Mouse (Mus musculus) forebrain, embryonic 15.5 days (tissue): Measurements from ENCODE around the gene Vgll4. TPM values are rescaled to one million over a fixed set of nuclear protein-coding genes. Genes with fewer than 3 reads are reported as not detected.

Source experiments
- ATAC-seq: fragments of 200-750 bp; cut with Nextera tagmentation; replicated peaks from 2 replicates; pipeline ENCODE4 v1.8.0; 2017; ENCODE audit warnings: mild to moderate bottlenecking, moderate TSS enrichment, moderate library complexity
- H3K27ac ChIP-seq: fragments of 300-500 bp; sonication (generic); replicated peaks from 2 replicates; pipeline ENCODE4 v1.5.1; 2015; ENCODE audit warnings: mild to moderate bottlenecking, inconsistent platforms
- H3K27me3 ChIP-seq: fragments of 300-500 bp; sonication (generic); 2 replicates; pipeline ENCODE4 v1.6.1; 2015; ENCODE audit warnings: inconsistent platforms
- H3K36me3 ChIP-seq: fragments of 300-500 bp; sonication (generic); 2 replicates; pipeline ENCODE4 v1.6.1; 2015; ENCODE audit warnings: mild to moderate bottlenecking, inconsistent platforms
- H3K4me1 ChIP-seq: fragments of 300-500 bp; sonication (generic); 2 replicates; pipeline ENCODE4 v1.6.1; 2015; ENCODE audit warnings: inconsistent platforms
- H3K4me2 ChIP-seq: fragments of 300-500 bp; sonication (generic); replicated peaks from 2 replicates; pipeline ENCODE4 v1.6.1; 2015; ENCODE audit warnings: mild to moderate bottlenecking, inconsistent platforms
- H3K4me3 ChIP-seq: fragments of 300-500 bp; sonication (generic); 2 replicates; pipeline ENCODE4 v1.5.1; 2015; ENCODE audit warnings: mild to moderate bottlenecking, inconsistent platforms
- H3K9ac ChIP-seq: fragments of 300-500 bp; sonication (generic); replicated peaks from 2 replicates; pipeline ENCODE4 v1.6.1; 2015; ENCODE audit warnings: mild to moderate bottlenecking, inconsistent platforms
- H3K9me3 ChIP-seq: fragments of 300-500 bp; sonication (generic); 2 replicates; pipeline ENCODE4 v1.6.1; 2016; ENCODE audit warnings: inconsistent platforms
- WGBS: fragments of 180-500 bp; shearing (Covaris S2); methylation state at CpG from one replicate; pipeline ENCODE4 v1.1.7; 2015; ENCODE audit warnings: mixed read lengths; 5-methylcytosine and 5-hydroxymethylcytosine counted together
- polyA plus RNA-seq: library from polyadenylated mRNA; unstranded; fragments of >200 nt; fragmentation: Nextera tagmentation; extraction: Ambion mirVana; gene quantifications from 2 replicates; pipeline ENCODE4 v1.2.1, GENCODE M21; 2015

Vgll4 gene
- polyA plus RNA-seq, 1 experiment from 2014 or later: 83.1 TPM

- no peaks in the 10 kb centered on the region for H3K9me3 ChIP-seq
- peak overlapping the region; percentile 42 for H3K9ac ChIP-seq
- H3K27me3 ChIP-seq: no peaks in the 10 kb centered on the region
- peaks cover 77% of the 10 kb centered on the region for H3K4me1 ChIP-seq
- no peak overlapping the region for H3K4me3 ChIP-seq
- peak; percentile 91 for ATAC-seq
- peak overlapping the region; percentile 97 for H3K27ac ChIP-seq
- H3K4me2 ChIP-seq: peak overlapping the region; percentile 24
- WGBS: 2% methylated on average over 9 of the region's 9 CpGs
- no peaks in the 10 kb centered on the region for H3K36me3 ChIP-seq
These were observed 86.5 kb downstream of the Vgll4 start for GRCm38 (mm10) chr6:114883261-114883740.

DNA sequence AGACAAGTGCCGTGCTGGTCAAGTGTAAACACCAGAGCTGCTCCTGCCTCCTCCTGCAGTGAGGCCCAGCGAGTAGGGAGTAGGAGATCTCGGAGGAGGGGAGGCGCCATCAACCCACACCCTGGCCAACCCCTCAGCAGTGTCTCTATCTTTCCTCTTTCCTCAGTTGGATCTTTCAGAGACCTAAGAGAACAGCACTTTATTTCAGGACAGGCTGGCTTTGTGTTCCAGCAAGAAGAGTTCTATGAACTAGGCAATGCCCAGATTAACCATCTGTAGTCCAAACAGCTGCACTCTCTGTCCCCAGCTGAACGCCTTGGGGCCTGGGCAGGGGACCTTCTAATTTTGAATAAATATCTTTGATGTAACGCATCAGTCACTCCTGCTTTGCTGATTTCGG, 87.1 kb downstream of the Vgll4 start:
- Histone ChIP-seq H3K4me2 (peak overlapping the region; percentile 24; the same call in 1 of the 2 replicates), H3K36me3 (no peaks in the 10 kb centered on the region)
- 5% methylated on average over 7 of the region's 7 CpGs for WGBS

DNA sequence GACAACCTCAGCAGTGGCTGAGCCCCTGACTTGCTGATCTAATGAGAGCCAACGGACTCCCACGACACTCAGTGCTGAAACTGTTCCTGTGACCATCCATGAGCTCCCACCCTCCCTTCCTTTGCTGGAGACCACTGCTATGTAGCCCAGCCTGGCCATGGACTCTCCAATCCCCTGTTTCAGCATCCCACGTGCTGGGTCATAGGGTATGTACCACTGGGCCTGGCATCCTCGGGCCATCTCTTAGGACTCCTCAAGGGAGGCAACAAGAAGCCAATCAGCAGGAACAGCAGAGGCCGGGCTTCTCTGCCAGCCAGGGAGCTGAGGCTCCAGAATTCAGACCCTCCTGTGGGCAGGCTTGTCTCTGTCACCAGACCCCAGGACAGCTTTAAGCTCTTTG, 87.6 kb downstream of the Vgll4 start:
- no peak overlapping the region for H3K4me3 ChIP-seq
- peaks cover 83% of the 10 kb centered on the region for H3K4me1 ChIP-seq
- H3K9ac ChIP-seq: 0 out of 2 replicates have a peak overlapping the region, but pooled peaks have one; percentile 10
- H3K4me2 ChIP-seq: no peak overlapping the region
- no peaks in the 10 kb centered on the region for H3K36me3 ChIP-seq
- no peaks in the 10 kb centered on the region for H3K27me3 ChIP-seq
- WGBS: 18% methylated on average over 5 of the region's 5 CpGs
- ATAC-seq: 0 out of 2 replicates have a peak, but pooled peaks have one; percentile 14
- H3K9me3 ChIP-seq: no peaks in the 10 kb centered on the region
- peak overlapping the region; percentile 97 for H3K27ac ChIP-seq

More for the DNA sequence above, 87.1 kb downstream of the Vgll4 start:
- Histone ChIP-seq H3K27me3 (no peaks in the 10 kb centered on the region), H3K9me3 (no peaks in the 10 kb centered on the region), H3K4me3 (no peak overlapping the region), H3K27ac (peak overlapping the region; percentile 97), H3K4me1 (peaks cover 79% of the 10 kb centered on the region), H3K9ac (0 out of 2 replicates have a peak overlapping the region, but pooled peaks have one; percentile 10)
- ATAC-seq: peak; percentile 30

- Histone ChIP-seq H3K9me3 (no peaks in the 10 kb centered on the region), H3K36me3 (no peaks in the 10 kb centered on the region), H3K27ac (0 out of 2 replicates have a peak overlapping the region, but pooled peaks have one; percentile 97), H3K4me2 (no peak overlapping the region), H3K27me3 (no peaks in the 10 kb centered on the region), H3K4me1 (peaks cover 82% of the 10 kb centered on the region), H3K9ac (no peak overlapping the region), H3K4me3 (no peak overlapping the region)
- 78% methylated on average over 4 of the region's 4 CpGs for WGBS
- ATAC-seq: no peak
These were observed 89.0 kb downstream of the Vgll4 start for GRCm38 (mm10) chr6:114880798-114881197.

- Histone ChIP-seq H3K27me3 (no peaks in the 10 kb centered on the region), H3K4me3 (no peak overlapping the region), H3K9ac (no peak overlapping the region), H3K27ac (no peak overlapping the region), H3K36me3 (no peaks in the 10 kb centered on the region), H3K9me3 (no peaks in the 10 kb centered on the region), H3K4me2 (no peak overlapping the region), H3K4me1 (peaks cover 97% of the 10 kb centered on the region)
- ATAC-seq: no peak
- WGBS: 70% methylated on average over 19 of the region's 19 CpGs
These were observed 90.8 kb downstream of the Vgll4 start for GRCm38 (mm10) chr6:114878841-114879520.

GRCm38 (mm10) chr6:114876546-114876945, 93.2 kb downstream of the Vgll4 start:
- H3K36me3 ChIP-seq: no peaks in the 10 kb centered on the region
- no peaks in the 10 kb centered on the region for H3K27me3 ChIP-seq
- no peak overlapping the region for H3K9ac ChIP-seq
- WGBS: 52% methylated on average over 6 of the region's 6 CpGs
- H3K27ac ChIP-seq: peak overlapping the region; percentile 96
- ATAC-seq: no peak
- peaks cover 88% of the 10 kb centered on the region for H3K4me1 ChIP-seq
- no peak overlapping the region for H3K4me2 ChIP-seq
- no peak overlapping the region for H3K4me3 ChIP-seq
- H3K9me3 ChIP-seq: no peaks in the 10 kb centered on the region

GRCm38 (mm10) chr6:114876033-114876432, 93.8 kb downstream of the Vgll4 start:
- ATAC-seq: no peak

DNA sequence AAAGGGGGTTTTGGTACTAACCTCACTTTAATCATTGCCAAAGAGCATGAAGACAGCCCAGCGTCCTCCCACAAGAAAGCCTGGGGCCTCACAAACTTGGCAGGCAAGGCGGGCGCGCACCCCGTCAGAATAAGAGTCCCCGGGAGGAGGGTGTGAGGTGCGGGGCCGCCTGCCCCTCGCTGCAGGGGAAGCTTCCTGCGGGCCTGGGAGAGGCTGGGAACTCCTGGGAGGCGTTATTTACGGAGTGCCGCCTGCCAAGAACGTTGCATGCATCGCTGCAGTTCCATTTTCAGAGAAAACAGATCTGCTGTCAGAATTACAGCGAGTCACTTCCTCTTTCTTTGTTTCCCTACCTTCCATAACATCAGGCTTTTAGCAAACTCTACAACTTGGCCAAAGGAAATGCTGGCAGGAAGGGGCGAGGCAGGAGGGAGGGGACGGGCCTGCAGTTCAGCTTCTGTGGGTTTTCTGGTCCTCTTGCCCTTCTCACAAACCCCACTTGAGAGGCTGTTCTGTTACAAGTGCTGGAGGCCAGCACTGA, 94.7 kb downstream of the Vgll4 start:
- under 1% methylated on average over 18 of the region's 18 CpGs for WGBS
- Histone ChIP-seq H3K9me3 (no peaks in the 10 kb centered on the region), H3K27me3 (no peaks in the 10 kb centered on the region), H3K4me3 (peak overlapping the region; percentile 41), H3K4me2 (peak overlapping the region; percentile 58), H3K4me1 (peaks cover 79% of the 10 kb centered on the region), H3K9ac (peak overlapping the region; percentile 60), H3K36me3 (no peaks in the 10 kb centered on the region), H3K27ac (peak overlapping the region; percentile 96)
- ATAC-seq: peak; percentile 88

More at GRCm38 (mm10) chr6:114876033-114876432, 93.8 kb downstream of the Vgll4 start:
- no peak overlapping the region for H3K4me3 ChIP-seq
- no peak overlapping the region for H3K4me2 ChIP-seq
- H3K4me1 ChIP-seq: peaks cover 83% of the 10 kb centered on the region
- H3K9ac ChIP-seq: peak overlapping the region; percentile 29; the same call in 1 of the 2 replicates
- no peaks in the 10 kb centered on the region for H3K27me3 ChIP-seq
- H3K9me3 ChIP-seq: no peaks in the 10 kb centered on the region
- H3K27ac ChIP-seq: peak overlapping the region; percentile 96
- 13% methylated on average over 4 of the region's 4 CpGs for WGBS
- no peaks in the 10 kb centered on the region for H3K36me3 ChIP-seq

DNA sequence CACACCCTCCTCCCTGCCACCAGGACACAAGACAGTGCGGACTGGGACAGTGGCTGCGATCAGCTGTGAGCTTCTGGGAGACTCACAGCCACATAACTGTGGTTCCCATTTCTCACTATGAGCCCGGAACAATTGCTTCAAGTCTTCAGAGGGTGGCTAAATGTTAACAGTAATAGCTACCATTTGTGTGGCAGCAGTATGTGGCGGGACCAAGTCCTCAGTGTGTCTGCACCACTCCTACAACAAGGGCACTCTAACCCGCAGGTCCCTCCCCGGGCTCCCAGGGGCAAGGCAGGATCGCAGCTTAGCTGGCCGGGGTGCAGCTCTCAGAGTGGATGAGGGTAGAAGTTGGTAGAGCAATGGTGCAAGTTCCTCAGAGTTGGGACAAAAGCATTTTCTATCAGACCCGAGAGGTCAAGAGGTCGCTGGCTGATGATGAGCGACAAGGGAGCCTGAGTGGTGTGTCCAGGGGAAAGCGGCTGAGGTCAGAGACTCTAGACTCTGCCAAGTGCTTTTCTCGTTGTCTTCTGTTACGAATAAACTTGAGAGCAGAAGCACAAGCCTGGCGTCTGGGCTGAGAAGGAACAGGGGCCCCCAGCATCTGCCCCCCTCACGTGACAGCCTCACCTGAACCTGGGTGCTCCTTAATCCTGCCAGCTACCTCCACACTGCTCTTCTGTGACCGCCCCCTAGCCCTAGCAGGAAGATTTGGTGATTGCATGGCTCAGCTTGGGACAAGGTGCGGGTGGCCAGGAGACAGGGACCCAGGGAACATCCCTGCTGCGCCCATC, 95.5 kb downstream of the Vgll4 start:
- H3K36me3 ChIP-seq: no peaks in the 10 kb centered on the region
- 6% methylated on average over 19 of the region's 19 CpGs for WGBS
- H3K4me1 ChIP-seq: peaks cover 81% of the 10 kb centered on the region
- H3K27me3 ChIP-seq: no peaks in the 10 kb centered on the region
- H3K27ac ChIP-seq: peak overlapping the region; percentile 96
- peak; percentile 60 for ATAC-seq
- peak overlapping the region; percentile 41 for H3K4me3 ChIP-seq
- no peaks in the 10 kb centered on the region for H3K9me3 ChIP-seq
- H3K9ac ChIP-seq: peak overlapping the region; percentile 60
- H3K4me2 ChIP-seq: peak overlapping the region; percentile 58

GRCm38 (mm10) chr6:114873808-114874137, 96.0 kb downstream of the Vgll4 start:
- peaks cover 80% of the 10 kb centered on the region for H3K4me1 ChIP-seq
- H3K4me3 ChIP-seq: peak overlapping the region; percentile 41
- H3K9ac ChIP-seq: peak overlapping the region; percentile 60; the same call in 1 of the 2 replicates
- 54% methylated on average over 3 of the region's 3 CpGs for WGBS
- H3K27me3 ChIP-seq: no peaks in the 10 kb centered on the region
- peak overlapping the region; percentile 96 for H3K27ac ChIP-seq
- H3K9me3 ChIP-seq: no peaks in the 10 kb centered on the region
- no peaks in the 10 kb centered on the region for H3K36me3 ChIP-seq
- H3K4me2 ChIP-seq: peak overlapping the region; percentile 58
- no peak for ATAC-seq

- Histone ChIP-seq H3K27ac (no peak overlapping the region), H3K36me3 (no peaks in the 10 kb centered on the region), H3K9ac (no peak overlapping the region), H3K4me3 (no peak overlapping the region), H3K4me2 (no peak overlapping the region), H3K4me1 (peaks cover 55% of the 10 kb centered on the region), H3K27me3 (no peaks in the 10 kb centered on the region), H3K9me3 (no peaks in the 10 kb centered on the region)
- no peak for ATAC-seq
- 88% methylated on average over 14 of the region's 14 CpGs for WGBS
These were observed 98.7 kb downstream of the Vgll4 start for GRCm38 (mm10) chr6:114871010-114871660.
